Mouse (Mus musculus) heart, embryonic 16.5 days (tissue): ENCODE measurements around the gene Gm11559. TPM values are rescaled to one million over a fixed set of nuclear protein-coding genes. Genes with fewer than 3 reads are reported as not detected.
"Not testable (repeated sequence)": the region's sequence is repeated elsewhere in the genome, so short reads cannot be mapped to it uniquely, and the experiment has no call there.

Experiments
- ATAC-seq: fragments of 200-750 bp; cut with Nextera tagmentation; replicated peaks from 2 replicates; pipeline ENCODE4 v1.8.0; 2017; ENCODE audit warnings: moderate number of reproducible peaks; ENCODE audit not compliant: insufficient read depth, low FRiP score; ENCODE audit errors: extremely low read depth
- H3K27ac ChIP-seq: fragments of 300-500 bp; sonication (generic); 2 replicates; pipeline ENCODE4 v1.5.1; 2014; ENCODE audit warnings: mild to moderate bottlenecking, low read length, control low read depth, moderate library complexity
- H3K27me3 ChIP-seq: fragments of 300-500 bp; sonication (generic); 2 replicates; pipeline ENCODE4 v1.6.1; 2014; ENCODE audit warnings: low read length, mixed read lengths; ENCODE audit not compliant: control insufficient read depth, insufficient read depth
- H3K36me3 ChIP-seq: fragments of 300-500 bp; sonication (generic); 2 replicates; pipeline ENCODE4 v1.6.1; 2014; ENCODE audit not compliant: control insufficient read depth, insufficient read depth
- H3K4me1 ChIP-seq: fragments of 300-500 bp; sonication (generic); 2 replicates; pipeline ENCODE4 v1.6.1; 2014; ENCODE audit warnings: low read length, mixed read lengths; ENCODE audit not compliant: control insufficient read depth, insufficient read depth
- H3K4me2 ChIP-seq: fragments of 300-500 bp; sonication (generic); 2 replicates; pipeline ENCODE4 v1.6.1; 2014; ENCODE audit warnings: low read depth, mild to moderate bottlenecking, control low read depth, low read length
- H3K4me3 ChIP-seq: fragments of 300-500 bp; sonication (generic); 2 replicates; pipeline ENCODE4 v1.5.1; 2014; ENCODE audit warnings: mild to moderate bottlenecking, control low read depth, low read length
- H3K9ac ChIP-seq: fragments of 300-500 bp; sonication (generic); 2 replicates; pipeline ENCODE4 v1.6.1; 2014; ENCODE audit warnings: low read length, control low read depth
- H3K9me3 ChIP-seq: fragments of 300-500 bp; sonication (generic); replicated peaks from 2 replicates; pipeline ENCODE4 v1.6.1; 2016; ENCODE audit warnings: low read length; ENCODE audit not compliant: control insufficient read depth
- WGBS: fragments of 180-500 bp; shearing (Covaris S2); extraction: QIAGEN DNeasy Blood & Tissue Kit; methylation state at CpG from one replicate; pipeline ENCODE4 v1.1.7; 2014; 5-methylcytosine and 5-hydroxymethylcytosine counted together
- polyA plus RNA-seq: library from polyadenylated mRNA; unstranded; fragments of >200 nt; fragmentation: Nextera tagmentation; extraction: Ambion mirVana; gene quantifications from 2 replicates; pipeline ENCODE4 v1.2.1, GENCODE M21; 2015

Gene Gm11559
- polyA plus RNA-seq: not detected in 2 replicates

DNA sequence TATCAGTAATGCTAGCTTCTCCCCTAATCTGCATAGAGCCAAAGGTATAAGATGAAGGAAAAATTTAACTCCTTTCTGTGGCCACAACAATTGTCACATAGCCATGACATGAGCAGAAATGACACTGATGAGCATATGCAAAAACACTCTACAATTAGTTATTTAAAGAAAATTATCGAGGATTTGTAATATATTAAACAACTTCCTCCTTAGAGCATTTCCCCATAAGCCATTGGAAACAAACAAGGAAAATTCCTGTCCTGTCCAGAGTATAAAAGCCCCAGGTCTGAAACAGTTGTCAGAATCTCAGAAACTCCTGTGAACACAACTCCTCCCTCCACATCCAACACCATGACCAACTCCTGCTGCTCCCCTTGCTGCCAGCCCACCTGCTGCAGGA lies at the start of gene Gm11559:
Gene Gm11559, plus strand, starts transcription at position 301 of the 400 bp plus-strand sequence.
- 38% methylated on average over 1 of the region's 1 CpGs for WGBS
- H3K27me3 ChIP-seq, H3K4me2 ChIP-seq, H3K9ac ChIP-seq, H3K9me3 ChIP-seq, H3K4me3 ChIP-seq, H3K27ac ChIP-seq, H3K4me1 ChIP-seq, ATAC-seq, H3K36me3 ChIP-seq: not testable (repeated sequence)

DNA sequence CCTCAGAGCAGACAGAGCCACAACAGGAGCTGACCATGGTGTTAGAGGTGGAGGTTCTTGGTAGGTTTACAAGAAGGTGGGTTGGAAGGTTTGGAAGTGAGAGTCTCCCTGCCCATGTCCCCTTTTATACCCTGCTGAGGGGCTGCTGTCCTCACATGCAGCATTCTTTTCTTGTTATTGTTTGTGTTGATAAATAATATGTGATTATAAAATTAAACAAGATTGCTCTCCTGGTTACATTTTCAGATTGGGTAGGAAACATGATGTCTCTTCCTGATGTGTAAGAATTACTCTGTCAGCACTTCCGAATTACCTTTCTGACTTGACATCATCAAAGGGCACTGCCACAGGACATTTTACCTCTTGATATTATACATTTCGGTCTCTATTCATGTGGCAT lies 48.7 kb upstream of the Gm11559 start, which contains the start of gene Gm11564:
Gene Gm11564, minus strand, starts transcription at position 101 of the 400 bp plus-strand sequence.
- not testable (repeated sequence) for H3K4me3 ChIP-seq, H3K9me3 ChIP-seq, H3K27me3 ChIP-seq, H3K4me1 ChIP-seq, H3K9ac ChIP-seq, ATAC-seq, H3K4me2 ChIP-seq, H3K27ac ChIP-seq, H3K36me3 ChIP-seq
- 78% methylated on average over 2 of the region's 2 CpGs for WGBS

DNA sequence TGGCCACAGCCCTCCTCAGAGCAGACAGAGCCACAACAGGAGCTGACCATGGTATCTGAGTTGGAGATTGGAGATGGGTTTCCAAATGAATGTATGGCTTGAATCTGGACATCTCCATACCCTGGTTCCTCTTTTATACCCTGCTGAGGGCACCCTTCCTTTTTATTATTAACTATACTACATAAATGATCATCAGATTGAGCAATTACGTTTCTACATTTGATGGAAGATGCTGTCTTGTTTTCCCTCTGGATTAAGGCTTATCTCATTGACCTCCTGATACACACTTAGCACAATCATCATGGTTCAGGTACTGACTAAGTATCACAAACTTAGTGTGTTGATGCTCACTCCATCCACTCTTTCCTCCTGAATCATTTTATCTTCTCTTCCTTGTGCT lies 26.3 kb upstream of the Gm11559 start, which contains the start of gene 2300003K06Rik:
Gene 2300003K06Rik, minus strand, starts transcription at position 101 of the 400 bp plus-strand sequence.
- WGBS: 71% methylated on average over 1 of the region's 1 CpGs
- Histone ChIP-seq H3K27me3 (no peaks in the 10 kb centered on the region), H3K27ac (no peak within 1 kb of the TSS), H3K4me1 (no peaks in the 10 kb centered on the region), H3K9me3 (no peaks in the 10 kb centered on the region), H3K9ac (no peak within 1 kb of the TSS), H3K36me3 (no peaks in the 10 kb centered on the region), H3K4me2 (no peak within 1 kb of the TSS), H3K4me3 (no peak within 1 kb of the TSS)
- ATAC-seq: no peak

DNA sequence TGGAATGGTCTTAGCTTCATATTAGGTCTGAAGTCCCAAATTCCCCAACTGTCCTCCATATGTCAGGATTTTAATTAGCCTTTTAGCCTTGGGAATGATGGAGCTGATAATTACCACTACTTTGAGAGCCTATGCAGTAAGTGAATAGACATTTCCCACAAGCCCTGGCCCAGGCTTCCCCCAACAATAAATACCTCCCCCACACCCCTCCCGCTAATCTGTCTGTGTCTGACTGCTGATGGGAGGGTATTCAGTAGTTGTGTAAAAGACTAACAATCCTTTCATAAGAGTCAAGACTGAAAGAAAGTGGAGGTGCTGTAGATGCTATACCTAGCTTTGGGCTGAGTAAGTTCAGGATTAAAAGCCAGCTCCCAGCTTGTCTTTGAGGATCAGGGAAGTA lies 22.1 kb upstream of the Gm11559 start:
- Histone ChIP-seq H3K4me3 (no peak overlapping the region), H3K4me1 (no peaks in the 10 kb centered on the region), H3K36me3 (no peaks in the 10 kb centered on the region)

DNA sequence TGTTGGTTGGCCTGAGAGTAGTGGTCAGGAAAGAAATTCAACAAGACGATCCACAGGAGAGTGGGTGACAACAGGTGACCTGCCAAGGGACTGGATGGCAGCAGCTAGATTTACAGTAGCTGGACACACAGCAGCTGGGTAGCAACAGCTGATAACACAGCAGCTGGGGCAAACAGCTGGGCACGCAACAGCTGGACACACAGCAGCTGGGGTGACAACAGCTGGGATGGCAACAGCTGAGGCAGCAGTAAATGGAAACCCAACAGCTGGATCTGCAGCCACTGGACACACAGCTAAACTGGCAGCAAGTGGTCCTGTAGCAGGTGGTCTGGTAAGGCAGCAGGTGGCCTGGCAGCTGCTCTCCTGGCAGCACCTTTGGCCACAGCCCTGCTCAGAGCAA lies 17.5 kb upstream of the Gm11559 start:
- H3K4me3 ChIP-seq: no peak overlapping the region
- H3K27me3 ChIP-seq: no peaks in the 10 kb centered on the region
- no peak overlapping the region for H3K4me2 ChIP-seq
- H3K27ac ChIP-seq: no peak overlapping the region
- H3K36me3 ChIP-seq: no peaks in the 10 kb centered on the region
- H3K4me1 ChIP-seq: no peaks in the 10 kb centered on the region
- H3K9me3 ChIP-seq: no peaks in the 10 kb centered on the region
- H3K9ac ChIP-seq: no peak overlapping the region
- WGBS: 76% methylated on average over 2 of the region's 2 CpGs
- ATAC-seq: no peak

More for the DNA sequence above, 22.1 kb upstream of the Gm11559 start:
- Histone ChIP-seq H3K27ac (no peak overlapping the region), H3K9me3 (no peaks in the 10 kb centered on the region), H3K9ac (no peak overlapping the region), H3K27me3 (no peaks in the 10 kb centered on the region), H3K4me2 (no peak overlapping the region)
- no peak for ATAC-seq
- WGBS: 66% methylated on average over 1 of the region's 1 CpGs

DNA sequence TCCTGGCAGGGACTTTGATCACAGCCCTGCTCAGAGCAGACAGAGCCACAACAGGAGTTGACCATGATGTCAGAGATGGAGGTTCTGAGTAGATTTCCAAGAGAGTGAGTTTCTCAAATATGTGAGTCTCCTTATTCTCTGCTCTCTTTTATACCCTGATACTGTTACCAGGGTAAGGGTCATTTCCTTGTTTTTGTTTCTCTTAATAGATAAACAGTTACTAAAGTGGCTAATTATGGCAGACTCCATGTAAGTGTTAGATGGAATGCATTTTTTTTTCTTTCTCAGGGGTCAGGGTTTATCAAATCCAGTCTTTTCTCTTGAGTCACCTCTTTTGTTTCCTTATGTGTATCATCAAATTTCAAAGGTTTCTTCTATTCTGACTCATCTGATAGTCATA lies 12.8 kb upstream of the Gm11559 start, which contains the start of gene Krtap4-16:
Gene Krtap4-16, minus strand, starts transcription at position 101 of the 400 bp plus-strand sequence.
- Histone ChIP-seq H3K4me2 (no peak within 1 kb of the TSS), H3K4me3 (no peak within 1 kb of the TSS), H3K9me3 (no peaks in the 10 kb centered on the region), H3K4me1 (no peaks in the 10 kb centered on the region), H3K27me3 (no peaks in the 10 kb centered on the region), H3K36me3 (no peaks in the 10 kb centered on the region), H3K27ac (no peak within 1 kb of the TSS), H3K9ac (no peak within 1 kb of the TSS)
- no peak for ATAC-seq

DNA sequence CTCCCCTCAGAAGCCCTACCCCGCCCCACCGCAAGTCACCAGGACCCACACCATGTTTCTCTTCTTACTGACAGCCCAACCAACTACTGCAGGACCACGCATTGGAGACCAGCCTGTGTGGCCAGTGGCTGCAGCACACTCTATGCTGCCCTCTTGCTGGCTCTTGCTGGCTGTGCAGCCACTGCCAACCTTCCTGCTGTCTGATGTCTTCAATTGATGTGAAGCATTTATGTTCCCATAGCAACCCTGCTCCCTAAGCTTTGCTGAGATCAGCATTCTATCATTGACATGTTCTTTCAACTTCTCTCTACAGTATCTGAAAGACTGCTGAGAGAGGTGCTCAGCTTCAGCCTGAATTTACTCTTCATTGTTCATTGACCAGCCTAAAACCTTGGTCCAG lies 10.2 kb upstream of the Gm11559 start:
- WGBS: 55% methylated on average over 3 of the region's 3 CpGs
- H3K27me3 ChIP-seq: no peaks in the 10 kb centered on the region

DNA sequence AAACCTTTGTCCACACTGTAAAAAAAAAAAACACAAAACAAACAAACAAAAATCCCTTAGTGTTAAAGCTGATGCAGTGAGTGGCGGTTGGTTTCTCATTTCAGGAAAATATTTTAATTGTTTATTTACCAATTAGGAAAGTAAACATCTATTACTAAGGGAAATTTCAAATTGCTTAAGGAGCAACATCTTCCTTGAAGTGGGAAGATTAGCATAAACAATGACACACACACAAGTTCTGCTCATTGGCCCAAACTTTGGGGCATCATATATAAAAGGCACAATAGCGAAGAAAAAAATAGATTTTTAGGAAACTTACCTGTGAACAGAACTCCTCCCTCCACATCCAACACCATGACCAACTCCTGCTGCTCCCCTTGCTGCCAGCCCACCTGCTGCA lies 6.7 kb upstream of the Gm11559 start, which contains the start of gene Gm11568:
Gene Gm11568, plus strand, starts transcription at position 301 of the 400 bp plus-strand sequence.
- no peaks in the 10 kb centered on the region for H3K36me3 ChIP-seq
- H3K27ac ChIP-seq: no peak within 1 kb of the TSS
- H3K9me3 ChIP-seq: no peaks in the 10 kb centered on the region
- no peak within 1 kb of the TSS for H3K4me2 ChIP-seq
- no peak within 1 kb of the TSS for H3K9ac ChIP-seq
- no peak within 1 kb of the TSS for H3K4me3 ChIP-seq
- no peaks in the 10 kb centered on the region for H3K4me1 ChIP-seq
- no peaks in the 10 kb centered on the region for H3K27me3 ChIP-seq
- no peak for ATAC-seq
- WGBS: 74% methylated on average over 2 of the region's 2 CpGs

More for the DNA sequence above, 10.2 kb upstream of the Gm11559 start:
- Histone ChIP-seq H3K4me2 (no peak overlapping the region), H3K9me3 (no peaks in the 10 kb centered on the region), H3K4me3 (no peak overlapping the region), H3K9ac (no peak overlapping the region), H3K36me3 (no peaks in the 10 kb centered on the region), H3K27ac (no peak overlapping the region), H3K4me1 (no peaks in the 10 kb centered on the region)
- no peak for ATAC-seq

DNA sequence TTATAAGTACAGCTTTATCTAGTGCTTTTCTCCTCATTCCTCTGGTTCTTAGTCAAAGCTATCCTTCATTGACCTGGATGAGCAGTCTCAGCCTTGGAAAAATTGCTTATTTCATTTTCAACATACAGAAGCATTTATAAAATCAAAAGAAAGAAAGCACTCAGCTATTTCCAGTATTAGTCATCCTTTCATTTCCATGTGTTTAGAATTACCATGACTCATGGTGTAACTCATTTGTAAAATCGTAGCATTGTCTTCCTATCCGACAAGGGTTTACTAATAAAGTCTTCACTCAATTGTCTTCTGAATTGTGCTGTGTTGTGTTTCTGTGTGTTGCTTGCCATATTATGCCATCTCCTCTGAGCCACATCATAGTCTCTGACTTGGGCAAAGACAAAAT lies 5.5 kb upstream of the Gm11559 start:
- no peak for ATAC-seq
- Histone ChIP-seq H3K4me1 (no peaks in the 10 kb centered on the region), H3K27ac (no peak overlapping the region), H3K4me3 (no peak overlapping the region), H3K9ac (no peak overlapping the region), H3K27me3 (no peaks in the 10 kb centered on the region), H3K36me3 (no peaks in the 10 kb centered on the region), H3K4me2 (no peak overlapping the region), H3K9me3 (no peaks in the 10 kb centered on the region)
- 71% methylated on average over 2 of the region's 2 CpGs for WGBS
